Mouse (Mus musculus) neutrophil, adult 5-6 weeks (primary cell): ENCODE results near the gene Gm15319. TPM values are rescaled to one million over a fixed set of nuclear protein-coding genes. Genes with fewer than 3 reads are reported as not detected.
A peak's percentile ranks its signal among the peaks of the same experiment; 100 is the strongest.
"Not testable (repeated sequence)": the region's sequence is repeated elsewhere in the genome, so short reads cannot be mapped to it uniquely, and the experiment has no call there.

Experiments
- ATAC-seq: fragments of 151-379, 151-347 bp; 2 replicates; pipeline ENCODE4 v1.8.0; 2017; ENCODE audit warnings: mild to moderate bottlenecking, moderate TSS enrichment; ENCODE audit not compliant: insufficient number of reproducible peaks, poor library complexity, low FRiP score, severe bottlenecking; ENCODE audit errors: extremely low read depth
- total RNA-seq: library from RNA; stranded (forward); fragments of 200-1000 nt; gene quantifications from 2 replicates; pipeline ENCODE4 v1.2.3, GENCODE M21; 2017

Gene Gm15319
- total RNA-seq: 1.2 TPM in 1 of 2 replicates, not detected in the other

DNA sequence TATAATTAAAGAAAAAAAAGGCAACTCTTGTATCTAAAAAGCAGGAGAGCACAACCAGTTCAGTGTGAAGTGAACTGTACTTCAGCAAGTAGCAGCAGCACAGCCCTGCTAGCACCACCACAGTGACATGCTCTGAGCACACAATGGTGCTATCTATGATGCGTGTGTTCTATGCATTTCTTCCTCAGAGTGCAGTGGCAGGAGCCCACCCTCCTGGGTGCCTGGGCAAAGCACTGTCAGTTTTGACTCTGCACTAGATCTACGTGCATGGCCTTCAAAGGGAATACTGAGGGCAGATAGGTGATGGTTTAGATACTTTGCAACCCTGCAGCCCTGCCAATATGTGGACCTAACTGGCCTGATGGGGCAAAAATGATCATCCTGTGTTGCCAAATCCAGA, at the start of gene Gm15319:
Gm15319 (minus strand) TSS at position 101 of the 400 bp plus-strand sequence.
- not testable (repeated sequence) for ATAC-seq

DNA sequence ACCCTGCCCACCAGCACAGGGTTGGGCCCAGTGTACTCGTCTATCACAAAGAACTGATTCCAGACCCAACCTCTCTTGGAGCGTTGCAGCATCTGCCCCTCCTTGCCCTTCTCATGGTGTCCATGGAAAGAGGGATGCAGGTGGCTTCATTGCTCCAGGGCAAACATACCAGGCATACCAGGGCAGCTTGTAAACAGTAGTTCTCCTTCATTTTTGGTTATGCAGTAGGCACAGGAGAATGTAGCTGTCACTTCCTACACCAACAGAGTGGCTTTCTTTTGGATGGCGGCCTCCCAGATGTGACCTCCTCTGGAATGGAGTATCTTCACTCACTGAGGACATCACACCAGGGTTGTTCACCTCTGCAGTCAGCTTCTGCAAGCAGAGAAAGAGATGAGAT, 47.3 kb upstream of the Gm15319 start:
- not testable (repeated sequence) for ATAC-seq

DNA sequence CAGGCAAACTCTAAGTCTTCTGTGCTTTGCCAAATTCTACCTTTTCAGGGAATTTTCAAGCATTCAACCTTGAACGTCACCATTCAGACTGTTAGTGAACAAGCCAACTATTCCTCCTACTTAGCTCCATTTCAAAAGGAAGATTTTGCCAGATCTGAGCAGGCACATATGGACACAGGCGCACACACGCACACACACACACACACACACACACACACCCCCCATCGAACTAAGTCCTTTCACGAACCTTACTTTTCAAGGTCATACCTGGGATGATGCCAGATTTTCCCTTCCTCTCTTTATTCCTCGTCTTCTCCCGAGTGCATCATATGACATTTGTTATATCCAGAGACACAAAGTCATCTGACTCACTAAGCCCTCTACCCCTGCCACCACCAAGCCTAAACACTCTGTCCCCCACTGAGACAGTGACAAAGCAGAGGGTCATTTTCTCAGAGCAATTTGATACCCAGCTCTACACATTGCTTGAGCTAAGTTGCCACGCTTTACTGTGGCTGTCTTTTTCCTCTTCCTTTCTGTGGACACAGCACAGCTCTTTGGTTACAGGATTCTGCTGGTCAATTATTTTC, 45.5 kb upstream of the Gm15319 start:
- ATAC-seq: not testable (repeated sequence)

DNA sequence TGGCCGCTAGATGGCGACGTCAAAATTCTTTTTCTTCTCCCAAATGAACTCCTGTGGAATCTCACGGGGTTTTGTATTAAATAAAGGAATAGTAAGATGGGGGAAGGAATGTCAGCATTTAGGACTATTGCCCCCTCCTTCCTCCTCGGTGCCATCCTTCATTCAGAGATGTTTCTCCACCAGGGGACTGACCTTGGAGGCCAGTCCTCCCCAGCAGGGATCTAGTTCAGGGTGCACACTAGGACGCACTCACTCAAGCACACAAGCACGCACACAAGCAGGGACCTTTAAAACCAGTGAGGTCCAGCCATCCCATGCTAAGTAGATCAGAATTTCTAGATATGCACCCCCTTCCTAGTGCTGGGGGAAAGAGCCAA, 26.3 kb upstream of the Gm15319 start:
- ATAC-seq: not testable (repeated sequence)

DNA sequence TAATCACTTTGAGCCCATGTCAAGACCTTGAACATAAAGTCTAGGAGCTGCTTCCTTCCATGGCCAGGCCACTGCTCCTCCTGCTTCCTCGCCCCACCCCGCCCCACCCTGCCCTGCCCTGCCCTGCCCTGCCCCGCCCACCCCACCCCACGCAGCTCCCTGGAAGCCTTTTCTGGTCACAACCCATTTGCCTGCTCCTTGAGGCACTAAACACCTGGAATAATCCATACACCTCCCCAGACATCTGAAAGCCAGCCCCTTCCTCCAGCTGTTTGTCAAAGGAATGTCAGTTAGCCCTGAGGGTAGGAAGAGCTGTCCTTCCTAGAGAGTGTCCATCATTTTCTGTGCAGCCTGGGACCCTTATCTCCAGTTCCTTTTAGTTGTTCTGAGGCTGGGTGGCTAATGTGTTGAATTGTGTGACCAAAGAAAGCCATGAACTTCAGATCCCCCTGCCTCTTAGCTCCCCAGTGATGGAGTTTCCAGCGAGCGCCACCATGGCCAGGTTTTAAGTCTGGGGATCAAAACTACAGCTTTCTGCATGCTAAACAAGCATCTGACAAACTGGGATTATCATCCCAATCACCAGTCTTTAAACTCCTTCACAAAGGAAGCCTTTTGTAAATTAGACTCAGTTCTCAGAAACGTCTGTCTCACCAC, 25.8 kb upstream of the Gm15319 start:
- 0 out of 2 replicates have a peak, but pooled peaks have one; percentile 53 for ATAC-seq

DNA sequence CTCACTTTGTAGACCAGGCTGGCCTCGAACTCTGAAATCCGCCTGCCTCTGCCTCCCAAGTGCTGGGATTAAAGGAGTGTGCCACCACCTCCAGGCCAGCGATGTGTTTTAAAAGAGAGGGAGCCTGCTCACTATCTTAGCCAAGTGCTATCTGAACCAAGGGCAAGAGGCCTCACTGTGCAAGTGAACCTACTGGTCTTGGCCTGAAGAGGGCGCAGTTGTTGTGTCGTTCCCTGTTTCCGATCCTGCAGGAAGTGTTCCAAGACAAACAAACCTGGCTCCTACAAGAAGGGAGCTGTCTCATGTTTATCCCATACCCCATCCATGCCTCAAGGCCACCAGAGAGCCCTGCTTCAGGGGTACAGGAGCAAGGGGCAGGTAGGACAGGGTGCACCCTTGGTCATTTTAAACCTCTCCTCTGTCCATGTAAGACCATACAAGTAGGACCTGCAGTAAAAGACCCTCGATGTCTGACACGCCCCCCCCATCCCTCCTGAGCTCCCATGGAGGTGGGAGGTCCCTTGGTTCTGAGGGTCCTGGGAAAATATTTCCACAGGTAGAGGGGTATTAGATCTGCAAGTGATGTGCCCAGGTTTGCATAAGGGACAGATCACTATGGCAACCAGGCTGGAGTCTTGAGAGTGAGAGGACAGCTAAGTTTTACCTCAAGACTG, 24.2 kb upstream of the Gm15319 start:
- ATAC-seq: not testable (repeated sequence)

DNA sequence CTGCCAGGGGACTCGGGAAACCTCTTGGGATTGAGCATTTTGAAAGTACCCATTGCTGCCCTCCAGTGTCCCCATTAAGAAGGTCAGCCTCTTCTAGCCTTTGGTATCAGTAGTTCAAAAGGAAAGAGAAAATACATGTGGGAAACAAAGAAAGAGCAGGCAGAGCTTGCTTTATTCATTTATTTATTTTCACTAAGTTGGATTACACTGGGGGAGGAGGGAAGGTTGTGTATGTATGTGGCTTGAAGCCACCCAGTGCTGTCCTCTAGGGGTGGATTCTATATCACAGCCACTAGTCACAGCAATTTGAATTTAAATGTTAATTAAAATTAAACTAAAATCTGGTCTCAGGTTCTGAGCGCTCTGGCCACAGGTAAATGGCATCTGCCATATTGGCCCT, 22.0 kb upstream of the Gm15319 start:
- not testable (repeated sequence) for ATAC-seq

DNA sequence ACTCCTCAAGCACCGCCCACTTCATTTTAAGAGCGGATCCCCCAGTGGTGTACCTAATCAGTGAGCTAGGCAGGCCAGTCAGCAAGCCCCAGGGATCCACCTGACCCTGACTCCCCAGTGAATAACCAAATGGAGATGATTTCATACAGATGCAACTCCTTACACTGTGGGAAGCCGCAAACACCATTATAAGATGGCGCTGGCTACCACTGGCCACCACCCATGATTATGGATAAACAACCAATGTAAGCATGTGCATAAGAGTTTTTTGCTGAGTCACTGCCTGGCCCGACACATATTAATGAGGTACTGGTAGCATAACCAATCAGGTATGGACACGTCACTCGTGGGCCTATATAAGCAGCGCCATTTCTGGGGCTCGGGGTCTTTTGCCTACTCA, 21.1 kb upstream of the Gm15319 start:
- ATAC-seq: not testable (repeated sequence)

DNA sequence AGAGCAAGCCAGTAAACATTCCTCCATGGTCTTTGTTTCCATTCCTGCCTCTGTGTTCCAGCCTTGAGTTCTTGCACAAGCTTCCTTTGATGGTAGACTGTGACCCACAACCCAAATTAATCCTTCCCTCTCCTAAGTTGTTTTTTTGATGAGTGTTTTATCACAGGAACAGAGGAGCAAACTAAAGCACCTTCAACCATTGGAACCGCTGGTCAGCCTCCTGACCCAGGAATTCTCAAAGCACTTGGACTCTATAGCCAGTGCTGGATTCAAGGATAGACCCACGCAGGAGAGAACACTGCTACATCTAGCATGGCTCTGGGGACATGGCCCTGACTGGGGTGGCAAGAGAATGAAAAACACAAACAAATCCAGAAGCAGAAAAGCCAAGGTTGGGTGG, 19.1 kb upstream of the Gm15319 start:
- ATAC-seq: not testable (repeated sequence)

DNA sequence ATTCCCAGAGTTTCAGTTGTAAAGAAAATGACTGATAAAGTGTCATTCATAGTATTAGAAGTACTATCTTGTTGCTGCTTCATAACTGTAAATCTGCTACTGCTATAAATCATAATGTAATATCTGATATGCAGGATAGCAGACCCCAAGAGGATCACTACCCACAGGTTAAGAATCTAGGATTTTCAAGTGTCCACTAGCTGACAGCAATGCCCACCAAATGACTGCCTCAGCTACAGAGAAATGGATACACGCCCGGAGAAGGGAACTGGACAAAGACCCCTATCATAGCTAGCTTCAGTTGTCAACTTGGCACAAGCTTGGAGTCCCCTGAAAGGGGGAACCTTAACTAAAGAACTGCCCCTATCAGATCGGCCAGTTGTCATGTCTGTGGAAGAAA, 18.6 kb upstream of the Gm15319 start:
- not testable (repeated sequence) for ATAC-seq

DNA sequence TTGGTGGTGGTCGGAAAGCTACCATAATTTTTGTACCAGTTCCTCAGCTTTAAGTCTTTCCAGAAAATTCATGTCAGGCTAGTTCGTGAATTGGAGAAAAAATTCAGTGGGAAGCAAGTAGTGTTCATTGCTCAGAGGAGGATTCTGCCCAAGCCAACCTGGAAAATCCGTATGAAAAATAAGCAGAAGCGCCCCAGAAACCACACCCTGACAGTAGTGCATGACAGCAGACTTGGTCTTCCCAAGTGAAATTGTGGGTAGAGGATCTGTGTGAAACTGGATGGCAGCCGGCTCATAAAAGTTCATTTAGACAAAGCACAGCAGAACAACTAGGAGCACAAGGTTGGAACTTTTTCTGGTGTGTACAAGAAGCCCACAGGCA, 18.2 kb upstream of the Gm15319 start:
- not testable (repeated sequence) for ATAC-seq

DNA sequence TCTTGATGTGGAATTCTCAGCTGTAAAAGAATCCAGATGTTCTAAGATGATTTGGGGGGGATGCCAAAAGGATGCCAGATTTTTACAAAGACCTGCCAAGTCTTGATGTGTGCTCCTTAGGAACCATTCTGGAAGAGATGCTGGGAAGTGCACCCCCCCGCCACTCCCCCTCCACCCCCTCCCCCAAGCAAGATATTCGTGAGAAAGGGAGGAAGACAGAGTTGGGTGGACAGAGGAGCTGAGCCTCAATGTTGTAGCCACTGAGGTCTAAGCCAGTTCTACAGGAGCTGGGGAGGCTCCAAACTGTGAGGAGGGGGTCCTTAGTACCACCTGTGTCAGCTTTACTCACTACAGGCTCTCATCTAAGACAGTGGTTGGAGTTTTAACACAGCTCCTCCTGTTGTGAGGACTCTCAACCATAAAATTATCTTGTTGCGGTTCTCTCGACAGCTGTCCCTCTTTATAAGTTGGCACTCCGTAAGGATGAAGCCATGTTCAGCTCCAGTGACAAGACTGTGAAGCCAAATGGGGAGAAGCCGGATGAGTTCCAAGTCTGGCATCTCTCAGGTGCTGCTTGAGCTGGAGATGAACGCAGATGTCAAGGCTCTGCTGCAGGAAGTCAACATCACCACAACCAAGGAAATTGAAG, 17.7 kb upstream of the Gm15319 start:
- peak; percentile 28 for ATAC-seq

DNA sequence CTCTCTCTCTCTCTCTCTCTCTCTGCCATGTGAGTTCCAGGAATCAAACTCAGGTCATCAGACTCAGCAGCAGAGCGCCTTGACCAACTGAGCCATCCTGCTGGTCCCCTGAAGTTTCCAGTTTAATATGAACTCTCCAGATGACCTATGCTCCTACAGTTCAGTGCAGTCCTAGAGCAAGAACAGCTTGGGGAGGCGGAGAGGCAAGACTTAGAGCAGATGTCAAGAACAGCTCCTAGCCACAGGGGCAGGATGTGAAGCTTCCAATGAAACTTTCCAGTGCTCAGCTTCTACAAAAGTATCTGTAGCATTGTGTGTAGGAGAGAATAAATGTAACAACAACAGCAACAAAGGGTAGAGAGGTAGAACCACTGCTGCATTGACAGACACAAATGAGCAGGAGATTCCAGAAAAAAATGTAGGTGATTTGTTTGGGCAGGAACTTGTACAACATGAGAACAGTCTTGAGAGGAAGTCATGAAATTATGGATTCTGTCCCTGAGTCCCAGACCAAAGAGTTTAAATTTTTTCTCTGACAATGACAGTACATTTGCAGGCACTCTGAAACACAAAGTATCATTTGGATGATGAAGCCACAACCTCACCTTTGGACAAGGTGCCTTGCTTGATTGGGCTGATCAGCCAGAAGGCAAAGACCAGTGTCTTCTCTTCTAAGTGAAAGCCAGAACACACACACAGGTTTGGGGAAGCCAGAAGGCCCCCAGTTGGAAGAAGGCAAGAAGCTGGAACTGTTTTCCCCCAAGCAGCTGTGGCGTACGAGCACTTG, 16.8 kb upstream of the Gm15319 start:
- peak; percentile 33; the same call in 1 of the 2 replicates for ATAC-seq

DNA sequence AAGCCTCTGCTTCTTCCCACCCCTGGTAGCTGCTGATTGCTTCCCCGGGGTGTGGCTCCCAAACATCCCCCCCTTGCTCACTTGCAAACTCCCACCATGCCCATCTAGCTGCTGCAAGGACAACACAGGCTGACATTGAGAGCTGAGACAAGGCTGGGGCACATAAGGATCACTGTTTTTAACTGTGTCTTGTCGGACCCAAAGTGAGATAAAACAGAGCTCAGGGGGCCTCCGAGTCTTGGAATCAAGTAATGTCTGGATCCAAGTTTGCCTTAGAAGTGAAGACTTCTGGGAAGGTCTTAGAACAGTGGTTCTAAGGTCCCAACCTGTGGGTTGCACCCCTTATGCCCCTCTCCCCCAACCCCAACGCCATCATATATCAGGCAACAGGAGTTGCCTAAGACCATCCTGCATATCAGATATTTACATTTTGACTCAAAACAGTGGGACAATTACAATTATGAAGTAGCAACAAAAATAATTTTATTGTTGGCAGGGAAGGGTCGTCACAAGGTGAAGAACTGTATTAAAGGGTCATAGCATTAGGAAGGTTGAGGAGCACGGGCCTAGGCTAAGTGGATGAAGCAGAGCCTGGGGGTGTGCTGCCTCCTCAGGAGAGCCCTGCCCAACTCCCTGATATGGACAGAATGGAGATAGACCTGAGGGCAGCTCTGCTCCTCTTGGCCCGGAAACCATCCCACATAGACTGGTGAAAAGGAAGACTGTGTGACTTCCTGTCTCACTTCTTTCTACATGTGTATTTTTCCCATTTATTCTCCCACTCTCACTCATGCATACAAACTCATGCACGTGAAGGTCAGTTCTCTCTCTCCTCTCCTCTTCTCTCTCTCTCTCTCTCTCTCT, 16.0 kb upstream of the Gm15319 start:
- ATAC-seq: peak; percentile 49

DNA sequence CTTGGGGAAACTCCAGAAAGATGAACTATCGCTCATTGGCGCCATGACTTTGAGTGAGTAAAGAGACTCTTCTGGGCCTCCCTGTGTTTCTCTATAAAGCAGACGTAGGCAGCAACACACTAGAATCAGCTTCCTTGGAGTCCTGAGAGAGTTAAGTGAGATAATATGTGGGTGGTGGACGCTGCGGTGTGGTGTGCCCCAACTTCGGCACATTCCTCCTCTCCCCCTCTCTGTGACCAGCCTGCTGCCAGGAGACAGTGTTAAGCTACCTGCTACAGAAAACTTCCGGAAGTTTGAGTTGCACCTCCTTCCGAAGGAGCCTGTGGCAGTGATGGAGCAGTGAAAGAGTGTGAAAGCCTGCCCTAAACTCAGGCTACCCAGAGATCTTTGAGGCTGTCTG, 15.3 kb upstream of the Gm15319 start:
- ATAC-seq: not testable (repeated sequence)

DNA sequence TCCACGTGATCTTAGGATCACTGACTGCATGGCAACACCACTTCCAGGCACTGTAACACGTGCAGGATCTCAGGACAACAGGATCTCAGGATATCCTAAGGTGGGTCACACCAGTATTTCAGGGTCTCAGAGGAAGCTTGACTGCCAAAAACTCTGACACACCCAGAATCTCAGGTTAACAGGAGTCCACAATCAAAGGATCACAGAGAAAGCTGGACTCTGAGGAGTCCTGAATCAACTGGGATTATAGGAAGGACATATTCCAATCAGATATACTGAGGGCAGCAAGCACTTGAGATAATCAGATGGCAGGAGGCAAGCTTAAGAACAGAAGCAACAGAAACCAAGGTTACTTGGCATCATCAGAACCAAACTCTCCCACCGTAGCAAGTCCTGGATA, 12.7 kb upstream of the Gm15319 start:
- not testable (repeated sequence) for ATAC-seq

DNA sequence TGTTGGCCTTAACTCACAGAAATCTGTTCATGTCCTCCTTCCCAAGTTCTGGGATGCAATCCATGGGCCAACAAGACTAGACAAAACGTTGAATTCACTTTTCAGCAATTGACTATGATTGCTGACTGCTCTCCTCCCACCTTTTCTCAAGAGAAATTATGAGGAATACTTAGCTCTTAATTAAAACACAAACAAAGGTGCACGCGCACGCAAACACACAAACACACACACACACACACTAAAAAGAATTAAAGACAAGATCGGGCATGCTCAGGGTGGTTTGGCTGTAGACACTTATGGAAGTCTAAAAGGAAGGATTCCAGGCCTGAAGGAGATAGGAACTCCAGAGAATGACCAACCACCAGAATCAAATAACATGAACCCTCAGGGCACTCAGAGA, 6.6 kb downstream of the Gm15319 start:
- not testable (repeated sequence) for ATAC-seq

DNA sequence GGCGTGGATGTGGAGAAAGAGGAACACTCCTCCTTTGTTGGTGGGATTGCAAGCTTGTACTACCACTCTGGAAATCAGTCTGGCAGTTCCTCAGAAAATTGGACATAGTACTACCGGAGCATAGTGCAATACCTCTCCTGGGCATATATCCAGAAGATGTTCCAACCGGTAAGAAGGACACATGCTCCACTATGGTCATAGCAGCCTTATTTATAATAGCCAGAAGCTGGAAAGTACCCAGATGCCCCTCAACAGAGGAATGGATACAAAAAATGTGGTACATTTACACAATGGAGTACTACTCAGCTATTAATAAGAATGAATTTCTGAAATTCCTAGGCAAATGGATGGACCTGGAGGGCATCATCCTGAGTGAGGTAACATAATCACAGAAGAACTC, 9.4 kb downstream of the Gm15319 start:
- ATAC-seq: not testable (repeated sequence)
